In the genomic region with DNA sequence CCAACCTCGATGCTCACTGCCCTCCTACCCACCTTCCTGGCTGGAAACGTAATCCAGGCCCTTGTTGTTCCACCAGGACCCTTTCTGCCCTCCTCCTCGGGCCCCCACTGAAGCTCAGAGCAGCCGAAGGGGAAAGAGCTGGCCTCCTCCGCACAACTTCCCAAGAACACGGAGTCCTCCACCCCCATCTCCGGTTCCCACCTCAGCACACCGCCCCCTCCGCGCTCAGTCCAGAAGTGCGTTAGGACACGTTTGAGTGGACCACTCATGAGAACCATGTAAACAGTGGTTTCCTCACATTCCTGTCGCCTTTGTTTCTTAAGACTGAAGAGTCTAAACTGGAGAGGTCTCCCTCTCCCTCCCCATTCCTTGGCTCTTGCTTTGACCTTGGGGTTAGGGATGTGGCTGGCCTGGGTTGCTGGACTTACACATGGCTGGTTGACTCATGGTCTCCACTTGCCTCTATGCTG, we compare ENCODE assay signal across 12 mouse cellular contexts. TPM values are rescaled to one million over a fixed set of nuclear protein-coding genes. Genes with fewer than 3 reads are reported as not detected.
DNase-seq lines count a peak whose midpoint lies in the region; ATAC-seq and TF ChIP-seq lines count a peak whose summit lies in the region.
"Had no signal": no experiment of that assay in that cellular context is flagged by ENCODE, and none has a peak within 500 bp of the region (broad histone marks: within the 10 kb centered on the region; RNA-seq: fewer than 3 reads in every experiment).

No protein-coding gene starts in this region.

- no peaks in the 10 kb centered on the region for H3K4me1 ChIP-seq in kidney, postnatal 0 days (replicated peaks; ENCODE audit: insufficient read depth, low read length)
- H3K4me1 ChIP-seq in limb, embryonic 12.5 days (replicated peaks): no peaks in the 10 kb centered on the region
- no peaks in the 10 kb centered on the region for H3K4me1 ChIP-seq in small intestine, adult 2 months (ENCODE audit: control insufficient read depth, insufficient read depth, insufficient read length, low read length)
- H3K4me1 ChIP-seq: embryonic facial prominence, embryonic 13.5 days had no signal

- H3K9me3 ChIP-seq in kidney, postnatal 0 days (replicated peaks; ENCODE audit: low read length): no peaks in the 10 kb centered on the region
- H3K9me3 ChIP-seq in limb, embryonic 12.5 days: no peaks in the 10 kb centered on the region

- DNase-seq in kidney, postnatal 0 days (ENCODE audit: low spot score): peak; percentile 68
- DNase-seq in kidney, adult 11 months: no peak
- DNase-seq in heart, adult 8-10 months (ENCODE audit: low spot score): peak; percentile 60
- no peak for DNase-seq in thymus, adult 18-20 months
- no peak for DNase-seq in thymus, postnatal 0 days (ENCODE audit: low spot score)

- WGBS in kidney, postnatal 0 days: 43% methylated on average over 13 of the region's 13 CpGs
- 90% methylated on average over 13 of the region's 13 CpGs for WGBS in limb, embryonic 12.5 days
- 72% methylated on average over 13 of the region's 13 CpGs for WGBS in small intestine, adult 2 months

- no peak overlapping the region for H3K9ac ChIP-seq in kidney, postnatal 0 days (ENCODE audit: low read depth, low read length)
- H3K9ac ChIP-seq in limb, embryonic 12.5 days (replicated peaks): no peak overlapping the region
- H3K9ac ChIP-seq: embryonic facial prominence, embryonic 13.5 days had no signal

- H3K4me3 ChIP-seq in kidney, postnatal 0 days (replicated peaks; ENCODE audit: low read depth, low read length): no peak overlapping the region
- no peak overlapping the region for H3K4me3 ChIP-seq in limb, embryonic 12.5 days (replicated peaks)
- H3K4me3 ChIP-seq in small intestine, adult 2 months (ENCODE audit: low read depth, low read length): no peak overlapping the region
- H3K4me3 ChIP-seq: embryonic facial prominence, embryonic 13.5 days had no signal

- H3K36me3 ChIP-seq in kidney, postnatal 0 days (ENCODE audit: insufficient read depth, low read length): no peaks in the 10 kb centered on the region
- no peaks in the 10 kb centered on the region for H3K36me3 ChIP-seq in limb, embryonic 12.5 days
- no peaks in the 10 kb centered on the region for H3K36me3 ChIP-seq in small intestine, adult 2 months (ENCODE audit: control insufficient read depth, insufficient read depth, low read length)
- H3K36me3 ChIP-seq: embryonic facial prominence, embryonic 13.5 days had no signal

- no peak for TF ChIP-seq POLR2A in small intestine, adult 2 months (IDR thresholded peaks at IDR 0.05; ENCODE audit: low read depth, low read length)

- ATAC-seq in kidney, postnatal 0 days (replicated peaks; ENCODE audit: low FRiP score, low read depth): peak; percentile 65; the same call in 1 of the 2 replicates
- ATAC-seq in limb, embryonic 12.5 days (ENCODE audit: insufficient number of reproducible peaks, insufficient read depth, low FRiP score, low TSS enrichment, low read depth): peak; percentile 37; the same call in 1 of the 2 replicates
- ATAC-seq in megakaryocyte progenitor cell, adult 5-6 weeks (replicated peaks; ENCODE audit: poor library complexity): no peak

- peak overlapping the region; percentile 31 for H3K27ac ChIP-seq in kidney, postnatal 0 days
- H3K27ac ChIP-seq in limb, embryonic 12.5 days: no peak overlapping the region
- H3K27ac ChIP-seq in small intestine, adult 2 months (ENCODE audit: insufficient read depth, low read depth, low read length): peak overlapping the region; percentile 84
- H3K27ac ChIP-seq: embryonic facial prominence, embryonic 13.5 days had no signal

- no peaks in the 10 kb centered on the region for H3K27me3 ChIP-seq in kidney, postnatal 0 days (ENCODE audit: insufficient read depth, low read length)
- H3K27me3 ChIP-seq in limb, embryonic 12.5 days: no peaks in the 10 kb centered on the region
- H3K27me3 ChIP-seq in small intestine, adult 2 months (ENCODE audit: control insufficient read depth, insufficient read depth, low read length): no peaks in the 10 kb centered on the region
- H3K27me3 ChIP-seq: embryonic facial prominence, embryonic 13.5 days had no signal

- H3K4me2 ChIP-seq in kidney, postnatal 0 days (ENCODE audit: low read length): no peak overlapping the region
- H3K4me2 ChIP-seq in limb, embryonic 12.5 days: no peak overlapping the region
- H3K4me2 ChIP-seq: embryonic facial prominence, embryonic 13.5 days had no signal

- no peak for TF ChIP-seq CTCF in kidney, postnatal 0 days (IDR thresholded peaks at IDR 0.05; ENCODE audit: low read depth)
- TF ChIP-seq CTCF in small intestine, adult 2 months (IDR thresholded peaks at IDR 0.05; ENCODE audit: extremely low read depth, insufficient read length, insufficient replicate concordance, low read depth, low read length): no peak

RNA-seq across cellular contexts. Expression of gene Sftpb, which starts 27.4 kb away (rescaled TPM):
- not detected in 2 replicates for polyA plus RNA-seq in kidney, postnatal 0 days (2015; fragmentation: Nextera tagmentation; extraction: Ambion mirVana)
- total RNA-seq in heart, adult 8-10 months (2022): under 1 TPM in 1 of 4 experiments, not detected in 3; 0.23 TPM
- not detected in 2 replicates for polyA plus RNA-seq in limb, embryonic 12.5 days (2016; fragmentation: Nextera tagmentation; extraction: Ambion mirVana)
- polyA plus RNA-seq in small intestine, adult 2 months (2012; rRNA removed): 0.36 and 0.71 TPM in 2 replicates
- 0.21 TPM in 1 of 2 replicates, not detected in the other for polyA plus RNA-seq in thymus, postnatal 0 days (2015; fragmentation: Nextera tagmentation; extraction: Ambion mirVana)
- not detected in 2 replicates for total RNA-seq in megakaryocyte progenitor cell, adult 5-6 weeks (2015)
- total RNA-seq in megakaryocyte progenitor cell, adult 5-6 weeks (2017): not detected in 2 replicates
- total RNA-seq: MEL; neutrophil, adult 5-6 weeks had no signal
- polyA plus RNA-seq: limb, embryonic 14.5 days had no signal

RNA-seq across cellular contexts. Expression of gene Atoh8, which starts 41.6 kb away (rescaled TPM):
- 18.0 and 20.8 TPM in 2 replicates for polyA plus RNA-seq in kidney, postnatal 0 days (2015; fragmentation: Nextera tagmentation; extraction: Ambion mirVana)
- 10 to 100 TPM in 2 of 4 experiments, 1 to 10 TPM in 2; 9.6 to 10.9 (median 10.1) TPM for total RNA-seq in heart, adult 8-10 months (2022)
- 30.7 and 30.8 TPM in 2 replicates for polyA plus RNA-seq in limb, embryonic 12.5 days (2016; fragmentation: Nextera tagmentation; extraction: Ambion mirVana)
- 4.9 and 9.1 TPM in 2 replicates for polyA plus RNA-seq in small intestine, adult 2 months (2012; rRNA removed)
- 2.1 and 3.9 TPM in 2 replicates for polyA plus RNA-seq in thymus, postnatal 0 days (2015; fragmentation: Nextera tagmentation; extraction: Ambion mirVana)
- not detected in 2 replicates for total RNA-seq in megakaryocyte progenitor cell, adult 5-6 weeks (2015)
- total RNA-seq in megakaryocyte progenitor cell, adult 5-6 weeks (2017): not detected in 2 replicates
- total RNA-seq: MEL; neutrophil, adult 5-6 weeks had no signal

Comparison
In these comparisons a context has a peak if more than half of its experiments do, and no peak if none do; other contexts are left out.
1. DNase-seq: peak in kidney, postnatal 0 days (single experiment) and heart, adult 8-10 months (single experiment); none in kidney, adult 11 months (single experiment), thymus, adult 18-20 months (0 of 2) and thymus, postnatal 0 days (single experiment).